Mouse (Mus musculus) limb, embryonic 12.5 days (tissue): ENCODE data around the gene Timmdc1. TPM values are rescaled to one million over a fixed set of nuclear protein-coding genes. Genes with fewer than 3 reads are reported as not detected.

Experiments
- ATAC-seq: fragments of 200-750 bp; cut with Nextera tagmentation; 2 replicates; pipeline ENCODE4 v1.8.0; 2017; ENCODE audit warnings: low read depth, moderate TSS enrichment; ENCODE audit not compliant: insufficient number of reproducible peaks, insufficient read depth, low FRiP score, low TSS enrichment
- H3K27ac ChIP-seq: fragments of 300-500 bp; sonication (generic); 2 replicates; pipeline ENCODE4 v1.5.1; 2016; ENCODE audit warnings: mild to moderate bottlenecking, moderate library complexity
- H3K27me3 ChIP-seq: fragments of 300-500 bp; sonication (generic); 2 replicates; pipeline ENCODE4 v1.6.1; 2016; ENCODE audit warnings: mild to moderate bottlenecking, moderate library complexity
- H3K36me3 ChIP-seq: fragments of 300-500 bp; sonication (generic); 2 replicates; pipeline ENCODE4 v1.6.1; 2016; ENCODE audit warnings: mild to moderate bottlenecking, moderate library complexity
- H3K4me1 ChIP-seq: fragments of 300-500 bp; sonication (generic); replicated peaks from 2 replicates; pipeline ENCODE4 v1.6.1; 2016
- H3K4me2 ChIP-seq: fragments of 300-500 bp; sonication (generic); 2 replicates; pipeline ENCODE4 v1.6.1; 2016; ENCODE audit warnings: mild to moderate bottlenecking, moderate library complexity
- H3K4me3 ChIP-seq: fragments of 300-500 bp; sonication (generic); replicated peaks from 2 replicates; pipeline ENCODE4 v1.5.1; 2016; ENCODE audit warnings: mild to moderate bottlenecking
- H3K9ac ChIP-seq: fragments of 300-500 bp; sonication (generic); replicated peaks from 2 replicates; pipeline ENCODE4 v1.6.1; 2016; ENCODE audit warnings: mild to moderate bottlenecking, moderate library complexity
- H3K9me3 ChIP-seq: fragments of 300-500 bp; sonication (generic); 2 replicates; pipeline ENCODE4 v1.6.1; 2016; ENCODE audit warnings: mild to moderate bottlenecking, moderate library complexity
- WGBS: fragments of 180-500 bp; shearing (Covaris S2); methylation state at CpG from one replicate; pipeline ENCODE4 v1.1.7; 2016; 5-methylcytosine and 5-hydroxymethylcytosine counted together
- polyA plus RNA-seq: library from polyadenylated mRNA; unstranded; fragments of >200 nt; fragmentation: Nextera tagmentation; extraction: Ambion mirVana; gene quantifications from 2 replicates; pipeline ENCODE4 v1.2.1, GENCODE M21; 2016

Timmdc1 gene
- polyA plus RNA-seq, 1 experiment from 2014 or later = 30.8 TPM

DNA sequence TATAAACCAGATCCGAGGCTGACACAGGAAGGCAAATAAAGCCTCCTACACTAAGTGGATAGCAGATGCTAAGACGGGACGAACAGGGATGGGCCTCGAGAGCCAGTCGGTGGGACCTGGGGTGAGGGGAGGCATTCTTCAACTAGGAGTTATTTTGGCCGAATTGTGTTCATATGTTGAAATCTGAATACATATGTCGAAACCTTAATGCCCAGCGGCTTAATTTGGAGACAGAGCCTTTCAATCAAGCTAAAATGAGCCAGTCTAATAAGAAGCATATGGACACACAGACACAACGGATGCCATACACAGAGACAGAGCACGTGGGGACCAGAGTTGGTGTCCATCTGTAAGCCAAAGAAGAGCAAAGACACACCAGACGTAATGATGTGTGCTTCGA lies 74.0 kb downstream of the Timmdc1 start:
- H3K27ac ChIP-seq = no peak overlapping the region
- H3K36me3 ChIP-seq = peaks cover 72% of the 10 kb centered on the region
- ATAC-seq = no peak
- no peaks in the 10 kb centered on the region for H3K27me3 ChIP-seq
- WGBS = 82% methylated on average over 12 of the region's 12 CpGs
- H3K4me3 ChIP-seq = no peak overlapping the region
- no peaks in the 10 kb centered on the region for H3K9me3 ChIP-seq
- no peak overlapping the region for H3K4me2 ChIP-seq
- no peak overlapping the region for H3K9ac ChIP-seq
- H3K4me1 ChIP-seq = peaks cover 17% of the 10 kb centered on the region

Other genes with a start within 250 kb of the Timmdc1 start
- gene Nr1i2, start 227.8 kb downstream of the Timmdc1 start, polyA plus RNA-seq = not detected in 2 replicates
- gene Maats1, start 180.5 kb downstream of the Timmdc1 start, polyA plus RNA-seq = 0.06 and 0.12 TPM in 2 replicates
- 114 and 117 TPM in 2 replicates for gene Cox17, start 175.7 kb downstream of the Timmdc1 start, polyA plus RNA-seq
- not detected in 2 replicates for gene Gm21987, start 175.6 kb downstream of the Timmdc1 start, polyA plus RNA-seq
- gene Popdc2, start 160.5 kb downstream of the Timmdc1 start, polyA plus RNA-seq = 0.70 and 1.9 TPM in 2 replicates
- 0.10 and 0.31 TPM in 2 replicates for gene Pla1a, start 89.5 kb downstream of the Timmdc1 start, polyA plus RNA-seq
- gene Adprh, start 70.0 kb downstream of the Timmdc1 start, polyA plus RNA-seq = 142 and 147 TPM in 2 replicates
- 0.38 and 0.41 TPM in 2 replicates for gene Cd80, start 67.1 kb downstream of the Timmdc1 start, polyA plus RNA-seq
- gene Poglut1, start 27.6 kb upstream of the Timmdc1 start, polyA plus RNA-seq = 81.1 and 86.5 TPM in 2 replicates
- 105 and 126 TPM in 2 replicates for gene Tmem39a, start 36.0 kb upstream of the Timmdc1 start, polyA plus RNA-seq
- gene Arhgap31, start 190.6 kb upstream of the Timmdc1 start, polyA plus RNA-seq = 8.8 and 9.9 TPM in 2 replicates
- 33.3 and 33.6 TPM in 2 replicates for gene B4galt4, start 219.6 kb upstream of the Timmdc1 start, polyA plus RNA-seq